Mouse (Mus musculus) hindbrain, embryonic 12.5 days (tissue): ENCODE measurements around the gene Clcnka. TPM values are rescaled to one million over a fixed set of nuclear protein-coding genes. Genes with fewer than 3 reads are reported as not detected.

Experiments used
- ATAC-seq: fragments of 200-750 bp; cut with Nextera tagmentation; 2 replicates; pipeline ENCODE4 v1.8.0; 2017; ENCODE audit warnings: moderate TSS enrichment; ENCODE audit not compliant: low FRiP score
- H3K27ac ChIP-seq: fragments of 300-500 bp; sonication (generic); 2 replicates; pipeline ENCODE4 v1.5.1; 2016; ENCODE audit warnings: mild to moderate bottlenecking
- H3K27me3 ChIP-seq: fragments of 300-500 bp; sonication (generic); 2 replicates; pipeline ENCODE4 v1.6.1; 2016; ENCODE audit warnings: mild to moderate bottlenecking
- H3K36me3 ChIP-seq: fragments of 300-500 bp; sonication (generic); 2 replicates; pipeline ENCODE4 v1.6.1; 2016; ENCODE audit warnings: mild to moderate bottlenecking
- H3K4me1 ChIP-seq: fragments of 300-500 bp; sonication (generic); 2 replicates; pipeline ENCODE4 v1.6.1; 2016
- H3K4me2 ChIP-seq: fragments of 300-500 bp; sonication (generic); replicated peaks from 2 replicates; pipeline ENCODE4 v1.6.1; 2016; ENCODE audit warnings: mild to moderate bottlenecking
- H3K4me3 ChIP-seq: fragments of 300-500 bp; sonication (generic); 2 replicates; pipeline ENCODE4 v1.5.1; 2016; ENCODE audit warnings: mild to moderate bottlenecking
- H3K9ac ChIP-seq: fragments of 300-500 bp; sonication (generic); 2 replicates; pipeline ENCODE4 v1.6.1; 2016; ENCODE audit warnings: mild to moderate bottlenecking, moderate library complexity
- H3K9me3 ChIP-seq: fragments of 300-500 bp; sonication (generic); replicated peaks from 2 replicates; pipeline ENCODE4 v1.6.1; 2016; ENCODE audit warnings: mild to moderate bottlenecking
- WGBS: fragments of 180-500 bp; shearing (Covaris S2); methylation state at CpG from one replicate; pipeline ENCODE4 v1.1.7; 2016; 5-methylcytosine and 5-hydroxymethylcytosine counted together
- polyA plus RNA-seq: library from polyadenylated mRNA; unstranded; fragments of >200 nt; fragmentation: Nextera tagmentation; extraction: Ambion mirVana; gene quantifications from 2 replicates; pipeline ENCODE4 v1.2.1, GENCODE M21; 2016

The Clcnka gene
- polyA plus RNA-seq, 1 experiment from 2014 or later, result 1.3 TPM

DNA sequence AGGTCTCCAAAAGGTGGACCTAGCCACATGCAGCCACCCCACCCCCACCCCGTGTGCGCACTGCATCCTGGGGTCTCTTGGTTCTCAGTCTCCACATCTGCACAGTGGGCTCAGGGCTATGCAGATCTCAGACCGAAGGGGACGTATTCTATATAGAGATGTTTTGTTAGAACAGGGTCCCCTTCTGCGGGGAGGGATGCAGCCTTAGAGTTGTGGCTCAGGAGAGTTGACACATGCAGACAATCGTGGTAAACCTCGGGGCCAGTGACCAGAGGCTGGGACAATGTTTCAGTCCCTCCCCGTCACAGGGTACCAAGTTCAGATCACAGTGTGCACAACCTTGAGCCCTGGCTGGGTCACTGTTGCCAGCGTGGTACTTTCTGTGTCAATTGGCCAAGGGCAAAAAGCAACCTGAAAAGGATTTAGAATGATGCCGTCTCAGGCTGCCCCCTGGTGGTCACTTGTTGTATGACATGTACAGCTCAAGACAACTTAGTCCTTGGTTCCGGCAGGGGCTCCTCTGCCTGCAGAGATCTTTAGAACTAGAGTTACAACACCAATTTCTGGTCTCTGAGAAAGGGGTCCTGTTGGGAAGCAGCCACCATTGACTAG, 35.5 kb downstream of the Clcnka start:
- Histone ChIP-seq H3K9me3 (no peaks in the 10 kb centered on the region), H3K36me3 (no peaks in the 10 kb centered on the region), H3K4me1 (peaks cover 13% of the 10 kb centered on the region), H3K27ac (no peak overlapping the region), H3K4me2 (no peak overlapping the region), H3K9ac (no peak overlapping the region), H3K4me3 (no peak overlapping the region), H3K27me3 (peaks cover 61% of the 10 kb centered on the region)
- WGBS, result 30% methylated on average over 11 of the region's 11 CpGs
- 0 out of 2 replicates have a peak, but pooled peaks have one; percentile 12 for ATAC-seq

DNA sequence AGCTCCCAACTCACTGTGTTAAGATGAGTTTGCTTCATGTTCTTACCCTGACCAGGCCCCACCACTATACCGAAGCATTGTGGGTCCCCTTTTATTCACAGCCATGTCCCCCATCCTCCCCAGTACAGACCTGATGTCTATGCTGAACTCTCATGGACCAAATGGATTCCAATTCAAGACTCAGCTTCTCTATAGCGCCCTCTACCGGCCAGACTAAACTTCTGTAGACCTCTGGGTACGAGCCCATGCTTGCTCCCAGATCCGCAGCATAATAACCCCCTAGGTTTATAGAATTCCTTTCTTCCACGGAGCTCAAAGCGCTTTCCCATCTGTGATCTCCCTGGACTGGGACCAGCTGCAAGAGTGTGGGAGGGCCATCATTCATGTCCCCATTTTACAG, 37.7 kb downstream of the Clcnka start:
- ATAC-seq, result no peak
- no peaks in the 10 kb centered on the region for H3K36me3 ChIP-seq
- no peak overlapping the region for H3K4me3 ChIP-seq
- 31% methylated on average over 7 of the region's 7 CpGs for WGBS
- H3K27ac ChIP-seq, result no peak overlapping the region
- H3K4me2 ChIP-seq, result no peak overlapping the region
- peaks cover 10% of the 10 kb centered on the region; the same call in 1 of the 2 replicates for H3K4me1 ChIP-seq
- no peaks in the 10 kb centered on the region for H3K9me3 ChIP-seq
- H3K27me3 ChIP-seq, result peaks cover 39% of the 10 kb centered on the region
- no peak overlapping the region for H3K9ac ChIP-seq

DNA sequence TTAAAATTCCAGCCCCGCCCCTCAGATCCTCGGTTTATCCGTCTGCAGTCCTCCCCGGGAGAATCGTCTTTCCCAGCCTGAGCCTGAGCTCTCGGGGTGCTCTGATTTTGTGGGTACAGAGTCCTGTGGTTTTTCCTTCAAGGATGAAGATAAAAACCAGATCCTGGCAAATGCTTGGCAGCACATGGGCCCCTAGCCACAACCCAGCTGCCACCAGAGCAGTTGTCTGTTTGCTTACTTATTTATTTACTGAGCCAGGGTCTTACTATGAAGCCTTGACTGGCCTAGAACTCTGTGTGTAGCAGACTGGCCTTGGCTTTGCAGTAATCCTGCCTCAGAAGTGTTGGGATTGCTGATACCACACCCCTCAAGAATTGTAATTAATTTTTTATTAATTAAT, 39.3 kb downstream of the Clcnka start:
- no peak overlapping the region for H3K4me3 ChIP-seq
- ATAC-seq, result no peak
- H3K27ac ChIP-seq, result no peak overlapping the region
- peaks cover 10% of the 10 kb centered on the region; the same call in 1 of the 2 replicates for H3K4me1 ChIP-seq
- no peak overlapping the region for H3K9ac ChIP-seq
- H3K4me2 ChIP-seq, result no peak overlapping the region
- WGBS, result 87% methylated on average over 6 of the region's 6 CpGs
- no peaks in the 10 kb centered on the region for H3K36me3 ChIP-seq
- peaks cover 23% of the 10 kb centered on the region for H3K27me3 ChIP-seq
- no peaks in the 10 kb centered on the region for H3K9me3 ChIP-seq

DNA sequence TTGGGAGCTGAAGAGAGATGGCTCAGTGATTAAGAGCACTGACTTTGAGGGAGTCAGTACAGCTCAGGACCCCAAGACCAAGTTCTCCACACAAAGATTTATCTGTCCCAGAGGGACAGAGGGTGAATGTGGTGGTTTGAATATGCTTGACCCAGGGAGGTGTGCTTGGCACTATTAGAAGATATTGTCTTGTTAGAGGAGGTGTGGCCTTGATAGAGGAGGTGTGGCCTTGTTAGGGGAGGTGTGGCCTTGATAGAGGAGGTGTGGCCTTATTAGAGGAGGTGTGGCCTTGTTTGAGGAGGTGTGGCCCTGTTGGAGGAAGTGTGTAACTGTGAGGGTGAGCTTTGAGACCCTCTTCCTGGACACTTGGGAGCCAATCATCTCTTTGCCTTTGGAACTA, 40.7 kb downstream of the Clcnka start:
- no peaks in the 10 kb centered on the region for H3K9me3 ChIP-seq
- H3K4me3 ChIP-seq, result no peak overlapping the region
- H3K9ac ChIP-seq, result no peak overlapping the region
- H3K4me2 ChIP-seq, result no peak overlapping the region
- H3K27me3 ChIP-seq, result peaks cover 14% of the 10 kb centered on the region; the same call in 1 of the 2 replicates
- peaks cover 10% of the 10 kb centered on the region; the same call in 1 of the 2 replicates for H3K4me1 ChIP-seq
- ATAC-seq, result no peak
- no peak overlapping the region for H3K27ac ChIP-seq
- H3K36me3 ChIP-seq, result no peaks in the 10 kb centered on the region

DNA sequence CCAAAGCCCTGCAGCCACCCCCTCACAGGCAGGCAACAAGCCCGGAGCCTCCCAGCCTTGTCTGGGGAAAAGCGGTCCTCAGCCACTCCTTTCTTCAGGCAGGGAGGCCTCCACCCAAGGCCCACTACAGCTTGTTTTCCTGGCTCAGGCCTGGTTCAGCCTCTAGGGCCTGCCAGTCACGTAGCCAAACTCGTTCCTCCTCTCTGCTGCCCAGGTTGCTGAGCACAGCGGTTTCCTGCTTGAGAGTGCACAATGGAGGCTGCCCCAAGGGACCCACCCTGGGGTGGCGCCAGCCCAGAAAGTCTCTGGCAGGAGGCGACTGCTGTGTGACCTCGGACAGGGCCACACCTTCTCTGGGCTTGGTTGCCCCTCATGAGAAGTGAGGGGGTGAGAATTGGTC, 44.7 kb downstream of the Clcnka start:
- Histone ChIP-seq H3K9ac (0 out of 2 replicates have a peak overlapping the region, but pooled peaks have one; percentile 13), H3K4me3 (no peak overlapping the region), H3K4me2 (no peak overlapping the region), H3K9me3 (no peaks in the 10 kb centered on the region), H3K27me3 (peaks cover 3% of the 10 kb centered on the region; the same call in 1 of the 2 replicates), H3K4me1 (peaks cover under 1% of the 10 kb centered on the region; the same call in 1 of the 2 replicates), H3K36me3 (no peaks in the 10 kb centered on the region), H3K27ac (no peak overlapping the region)
- WGBS, result 58% methylated on average over 8 of the region's 8 CpGs
- no peak for ATAC-seq

DNA sequence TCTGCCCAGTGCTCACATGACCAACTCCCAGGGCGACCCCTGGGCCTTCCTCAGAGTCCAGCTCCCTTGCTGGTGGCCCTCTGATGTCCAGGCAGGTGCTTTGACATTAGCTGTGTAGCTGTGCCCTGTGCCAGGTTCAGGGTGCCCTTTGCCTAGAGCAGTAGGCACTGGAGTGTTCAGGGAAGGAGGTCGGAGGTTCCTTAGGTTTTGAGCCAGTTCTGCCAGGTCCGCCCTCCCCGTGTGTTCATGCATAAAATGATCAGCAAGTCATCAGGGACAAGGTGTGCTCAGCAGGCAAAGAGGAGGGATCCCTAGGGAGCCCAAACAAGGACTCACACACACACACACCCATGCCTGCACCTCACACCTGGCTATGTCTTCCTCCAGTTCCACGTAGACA, 45.5 kb downstream of the Clcnka start:
- H3K4me3 ChIP-seq, result no peak overlapping the region
- H3K27ac ChIP-seq, result no peak overlapping the region
- 78% methylated on average over 5 of the region's 5 CpGs for WGBS
- H3K4me2 ChIP-seq, result no peak overlapping the region
- H3K36me3 ChIP-seq, result no peaks in the 10 kb centered on the region
- no peaks in the 10 kb centered on the region for H3K9me3 ChIP-seq
- no peak overlapping the region for H3K9ac ChIP-seq
- ATAC-seq, result no peak
- H3K4me1 ChIP-seq, result peaks cover 3% of the 10 kb centered on the region; the same call in 1 of the 2 replicates
- peaks cover 3% of the 10 kb centered on the region; the same call in 1 of the 2 replicates for H3K27me3 ChIP-seq

DNA sequence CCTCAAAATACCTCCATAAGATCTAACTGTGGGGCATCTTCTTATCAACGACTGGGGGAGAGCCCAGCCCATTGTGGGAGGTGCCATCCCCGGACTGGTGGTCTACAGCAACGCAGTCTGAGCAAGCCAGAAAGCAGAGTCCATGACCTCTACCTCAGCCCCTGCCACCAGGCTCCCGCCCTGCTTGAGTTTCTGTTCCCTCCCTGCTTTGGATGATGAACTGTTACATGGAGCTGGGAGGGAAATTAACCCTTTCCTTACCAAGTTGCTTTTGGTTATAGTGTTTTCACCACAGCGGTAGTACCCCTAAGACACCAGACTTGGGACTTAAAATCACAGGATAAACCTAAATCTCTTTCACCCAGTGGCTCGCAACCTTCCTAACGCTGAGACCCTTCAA, 46.6 kb downstream of the Clcnka start:
- ATAC-seq, result no peak
- H3K27me3 ChIP-seq, result 0 out of 2 replicates have a peak, but pooled peaks cover 3% of the 10 kb centered on the region
- H3K4me3 ChIP-seq, result no peak overlapping the region
- H3K36me3 ChIP-seq, result no peaks in the 10 kb centered on the region
- no peak overlapping the region for H3K27ac ChIP-seq
- no peaks in the 10 kb centered on the region for H3K9me3 ChIP-seq
- H3K9ac ChIP-seq, result no peak overlapping the region
- no peak overlapping the region for H3K4me2 ChIP-seq
- peaks cover 3% of the 10 kb centered on the region; the same call in 1 of the 2 replicates for H3K4me1 ChIP-seq
- 55% methylated on average over 7 of the region's 7 CpGs for WGBS

DNA sequence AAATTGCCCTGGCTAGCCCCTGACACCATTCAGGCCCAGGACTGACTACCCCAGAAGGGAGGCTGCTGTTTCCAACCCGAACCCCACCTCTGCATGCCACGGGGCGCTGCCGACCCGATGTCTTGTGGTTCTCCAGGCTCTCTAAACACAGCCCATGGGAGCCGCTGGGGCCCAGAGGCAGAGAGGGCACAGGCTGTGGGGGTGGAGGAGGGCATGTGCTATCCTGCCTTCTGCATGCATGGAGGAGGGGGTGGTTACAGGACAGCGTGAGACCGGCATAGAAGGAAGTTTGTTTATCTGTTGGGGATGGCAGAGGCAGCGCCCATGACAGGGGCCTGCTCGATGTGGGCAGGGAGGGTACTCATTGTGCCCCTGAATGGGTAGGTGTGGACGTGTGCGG, 48.5 kb downstream of the Clcnka start:
- 86% methylated on average over 12 of the region's 12 CpGs for WGBS
- no peak overlapping the region for H3K9ac ChIP-seq
- H3K27ac ChIP-seq, result no peak overlapping the region
- no peak for ATAC-seq
- no peak overlapping the region for H3K4me2 ChIP-seq
- H3K9me3 ChIP-seq, result no peaks in the 10 kb centered on the region
- no peaks in the 10 kb centered on the region for H3K36me3 ChIP-seq
- H3K4me1 ChIP-seq, result peaks cover 3% of the 10 kb centered on the region; the same call in 1 of the 2 replicates
- no peak overlapping the region for H3K4me3 ChIP-seq
- 0 out of 2 replicates have a peak, but pooled peaks cover 3% of the 10 kb centered on the region for H3K27me3 ChIP-seq

DNA sequence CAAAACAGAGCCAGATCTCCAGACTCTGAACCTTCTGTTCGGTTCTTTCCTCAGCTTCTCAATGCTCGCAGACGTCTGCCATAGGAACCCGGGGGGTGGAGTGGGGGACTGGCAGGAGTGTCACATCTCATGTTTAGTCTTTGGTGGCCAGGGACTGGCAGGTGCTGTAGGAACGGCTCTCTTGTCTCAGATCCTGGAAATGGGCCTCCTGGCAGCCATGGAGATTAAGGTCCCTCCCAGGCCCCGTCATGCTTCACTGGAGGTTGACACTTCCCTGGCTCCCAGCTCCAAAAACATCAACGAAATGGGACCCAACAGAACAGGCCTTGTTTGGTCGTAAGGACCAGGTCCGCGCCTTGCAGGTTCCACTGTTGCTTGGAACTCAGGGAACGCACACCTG, 49.9 kb downstream of the Clcnka start:
- Histone ChIP-seq H3K4me3 (no peak overlapping the region), H3K27ac (no peak overlapping the region), H3K27me3 (0 out of 2 replicates have a peak, but pooled peaks cover 3% of the 10 kb centered on the region), H3K36me3 (no peaks in the 10 kb centered on the region), H3K9me3 (no peaks in the 10 kb centered on the region), H3K9ac (no peak overlapping the region), H3K4me2 (no peak overlapping the region), H3K4me1 (peaks cover 3% of the 10 kb centered on the region; the same call in 1 of the 2 replicates)
- 73% methylated on average over 11 of the region's 11 CpGs for WGBS
- ATAC-seq, result no peak

DNA sequence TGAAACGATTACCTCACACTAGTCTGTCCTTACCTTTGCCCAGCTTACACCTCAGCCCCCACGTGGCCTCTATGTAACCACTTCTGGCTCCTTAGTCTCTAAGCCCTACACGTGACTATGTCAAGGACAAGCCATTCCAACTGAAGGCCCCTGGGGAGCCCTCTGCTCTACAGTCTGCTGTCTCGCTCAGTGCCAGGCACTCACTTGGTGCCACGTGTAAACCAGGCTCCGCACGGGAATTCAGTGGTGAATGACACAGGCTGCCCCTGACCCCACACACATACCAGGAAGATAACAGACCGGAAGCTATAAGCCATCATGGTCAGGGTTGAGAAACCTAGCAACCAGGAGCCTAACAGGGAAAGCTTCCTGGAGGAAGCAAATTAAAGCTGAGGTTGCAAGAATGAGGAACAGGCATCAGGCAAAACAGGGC, 51.1 kb downstream of the Clcnka start:
- Histone ChIP-seq H3K36me3 (no peaks in the 10 kb centered on the region), H3K4me3 (no peak overlapping the region), H3K9me3 (no peaks in the 10 kb centered on the region), H3K4me2 (no peak overlapping the region), H3K27ac (no peak overlapping the region), H3K4me1 (peaks cover 3% of the 10 kb centered on the region; the same call in 1 of the 2 replicates), H3K9ac (no peak overlapping the region), H3K27me3 (0 out of 2 replicates have a peak, but pooled peaks cover 3% of the 10 kb centered on the region)
- no peak for ATAC-seq
- WGBS, result 64% methylated on average over 8 of the region's 8 CpGs

DNA sequence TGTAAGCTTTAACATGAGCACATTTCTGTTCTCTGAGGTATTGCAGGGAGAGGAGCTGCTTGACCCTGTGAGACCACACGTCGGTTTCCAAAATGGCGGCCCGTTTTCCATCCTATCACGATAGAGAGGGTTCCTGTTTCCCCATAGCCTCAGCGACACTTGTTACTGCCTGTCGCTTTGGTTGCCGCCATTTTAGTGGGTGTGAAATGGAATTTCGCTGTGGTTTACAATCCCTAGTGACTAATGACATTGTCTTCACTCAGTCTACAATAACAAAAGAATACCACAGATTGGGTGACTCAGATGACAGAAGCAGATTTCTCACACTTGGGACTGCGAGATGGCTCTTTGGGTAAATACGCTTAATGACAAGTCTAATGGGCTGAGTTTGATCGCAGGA, 53.3 kb downstream of the Clcnka start:
- H3K4me3 ChIP-seq, result no peak overlapping the region
- H3K36me3 ChIP-seq, result no peaks in the 10 kb centered on the region
- H3K9me3 ChIP-seq, result no peaks in the 10 kb centered on the region
- H3K27me3 ChIP-seq, result 0 out of 2 replicates have a peak, but pooled peaks cover 3% of the 10 kb centered on the region
- WGBS, result 94% methylated on average over 12 of the region's 12 CpGs
- no peak for ATAC-seq
- H3K27ac ChIP-seq, result no peak overlapping the region
- 0 out of 2 replicates have a peak, but pooled peaks cover 8% of the 10 kb centered on the region for H3K4me1 ChIP-seq
- H3K4me2 ChIP-seq, result no peak overlapping the region
- H3K9ac ChIP-seq, result no peak overlapping the region

DNA sequence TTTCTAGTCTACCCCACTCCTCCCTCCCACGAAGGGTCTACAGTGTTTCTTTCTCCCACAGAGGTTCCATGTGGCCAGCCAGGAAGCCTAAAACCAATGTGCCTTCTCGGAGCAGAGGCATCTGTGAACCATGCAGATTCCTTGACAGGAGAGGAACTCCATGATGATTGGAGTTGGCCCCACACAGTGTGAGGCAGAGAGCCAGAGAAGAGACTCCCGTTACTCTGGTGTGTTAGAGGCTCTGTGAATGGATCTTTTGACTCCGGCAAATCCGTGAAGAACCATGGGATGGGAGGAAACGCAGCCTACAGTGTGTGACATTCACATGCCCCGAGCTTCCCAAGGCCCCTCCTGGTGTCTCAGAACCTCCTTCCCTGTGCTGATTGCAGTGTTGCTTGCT, 55.0 kb downstream of the Clcnka start:
- Histone ChIP-seq H3K27me3 (no peaks in the 10 kb centered on the region), H3K9ac (no peak overlapping the region), H3K9me3 (no peaks in the 10 kb centered on the region), H3K27ac (no peak overlapping the region), H3K36me3 (no peaks in the 10 kb centered on the region), H3K4me2 (no peak overlapping the region), H3K4me1 (peaks cover 16% of the 10 kb centered on the region), H3K4me3 (no peak overlapping the region)
- WGBS, result 55% methylated on average over 7 of the region's 7 CpGs
- no peak for ATAC-seq

DNA sequence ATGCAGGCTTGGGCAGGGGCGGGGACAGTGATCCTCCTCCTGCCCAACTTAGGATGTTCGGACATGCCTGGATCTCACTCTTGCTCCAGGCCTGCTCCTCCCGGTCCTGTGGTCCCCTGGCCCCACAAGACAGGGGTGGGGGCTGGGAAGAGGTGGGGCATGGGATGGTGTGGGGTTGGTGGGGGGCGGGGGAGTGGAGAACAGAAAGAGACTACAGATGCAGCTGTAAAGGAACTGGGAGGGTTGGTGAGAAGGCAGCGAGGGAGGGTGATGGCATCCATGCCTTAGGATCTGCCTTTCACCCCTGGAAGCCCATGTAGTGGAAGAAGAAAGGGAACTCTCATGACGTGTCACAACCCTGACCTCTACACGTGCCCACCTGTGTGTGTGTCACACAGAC, 57.0 kb downstream of the Clcnka start:
- Histone ChIP-seq H3K27me3 (no peaks in the 10 kb centered on the region), H3K36me3 (no peaks in the 10 kb centered on the region), H3K4me3 (no peak overlapping the region), H3K9me3 (no peaks in the 10 kb centered on the region), H3K4me1 (peaks cover 28% of the 10 kb centered on the region), H3K27ac (no peak overlapping the region), H3K4me2 (no peak overlapping the region), H3K9ac (0 out of 2 replicates have a peak overlapping the region, but pooled peaks have one; percentile 18)
- 58% methylated on average over 7 of the region's 7 CpGs for WGBS
- ATAC-seq, result no peak
